Mouse (Mus musculus) inflammation-experienced regulatory T-cells, adult 6 months (primary cell): ENCODE data around the gene Rtn4r. TPM values are rescaled to one million over a fixed set of nuclear protein-coding genes. Genes with fewer than 3 reads are reported as not detected.

Experiments used
- ATAC-seq: one replicate; pipeline ENCODE4 v1.8.0; 2017
- polyA plus RNA-seq, 3 experiments: library from polyadenylated mRNA; unstranded; fragments of 100-300 nt; shearing (Covaris generic); gene quantifications; one replicate each; pipeline ENCODE4 v1.2.1; 2017

The Rtn4r gene
- polyA plus RNA-seq, 3 experiments from 2014 or later: not detected

GRCm38 (mm10) chr16:18125131-18125530 is 2.3 kb upstream of the Rtn4r start:
- ATAC-seq: no peak

- no peak for ATAC-seq
These were observed 1.2 kb upstream of the Rtn4r start for GRCm38 (mm10) chr16:18126211-18126610.

GRCm38 (mm10) chr16:18127871-18128563 is 575 bp downstream of the Rtn4r start:
- no peak for ATAC-seq

DNA sequence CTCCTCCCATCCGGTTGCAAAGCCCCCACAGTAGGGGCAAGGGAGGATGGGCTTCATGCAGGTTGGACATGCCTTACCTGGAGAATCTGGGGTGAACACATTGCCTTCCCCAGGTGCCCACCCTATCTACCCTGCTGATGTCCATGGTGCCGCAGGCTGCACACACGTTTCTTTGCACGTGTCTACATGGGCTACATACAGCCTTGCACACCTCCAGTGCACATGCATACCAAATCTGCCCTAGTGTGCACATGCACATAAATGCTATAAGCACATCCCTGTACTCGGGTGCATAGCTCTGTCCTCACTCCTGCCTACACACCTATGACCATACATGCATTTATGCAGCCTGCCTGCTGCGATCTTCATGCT is 1.1 kb downstream of the Rtn4r start:
- ATAC-seq: no peak

DNA sequence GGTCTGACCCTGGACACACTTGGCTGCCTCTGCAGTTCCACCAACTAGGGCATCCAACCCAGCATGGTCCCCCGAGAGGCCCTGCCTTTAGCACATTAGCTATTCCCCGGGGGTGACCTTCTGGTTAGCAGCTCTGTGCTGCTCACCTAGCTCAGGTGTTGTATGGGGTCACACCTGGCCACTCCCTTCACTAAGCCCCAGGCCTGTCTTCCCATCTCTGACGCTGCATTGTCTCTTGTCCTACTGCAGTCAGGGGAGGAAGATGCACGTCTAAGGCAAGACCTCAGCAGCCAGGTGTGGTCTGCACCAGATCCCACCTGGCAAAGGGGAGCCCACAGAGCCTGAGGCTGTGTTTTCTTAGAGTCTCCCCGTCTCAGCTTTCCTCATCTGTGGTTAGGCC is 2.0 kb downstream of the Rtn4r start:
- ATAC-seq: no peak

DNA sequence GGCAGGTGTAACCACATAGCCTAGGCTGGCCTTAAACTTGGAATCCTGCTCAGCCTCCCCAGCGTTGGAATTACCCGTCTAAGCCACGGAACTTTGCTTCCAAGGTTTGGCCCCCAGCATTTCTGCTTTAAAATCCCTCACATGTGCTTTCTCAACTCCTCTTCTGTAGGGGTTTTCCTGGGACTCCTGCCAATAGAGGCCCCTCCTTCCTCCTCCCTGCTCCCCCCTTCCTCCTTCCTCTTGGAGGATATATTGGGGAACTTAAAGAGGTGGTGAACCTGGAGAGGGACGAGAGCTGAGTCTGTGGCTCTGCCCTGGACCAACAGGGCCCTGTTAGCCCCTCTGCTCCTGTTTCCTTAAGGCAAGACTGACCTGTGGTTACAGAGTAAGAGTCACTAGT is 2.8 kb downstream of the Rtn4r start:
- no peak for ATAC-seq

DNA sequence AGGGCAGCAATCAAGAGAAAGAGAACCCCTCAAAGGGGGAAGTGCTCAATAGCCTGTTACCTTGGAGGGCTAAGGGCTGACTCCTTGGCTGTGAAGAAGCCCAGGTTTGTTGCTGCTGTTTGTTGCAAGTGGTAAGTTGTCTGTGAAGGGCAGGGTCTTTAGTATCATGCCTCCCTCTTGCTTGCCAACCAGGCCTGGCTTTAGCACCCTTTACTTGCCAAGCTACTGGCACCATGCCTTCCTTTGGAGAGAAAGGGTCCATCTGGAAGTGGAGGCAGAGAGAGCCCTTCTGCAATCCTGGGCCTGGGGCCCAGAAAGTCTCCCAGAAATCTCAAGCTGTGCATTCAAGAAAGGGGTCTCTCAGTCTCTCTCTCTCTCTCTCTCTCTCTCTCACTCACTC is 3.3 kb downstream of the Rtn4r start:
- no peak for ATAC-seq

DNA sequence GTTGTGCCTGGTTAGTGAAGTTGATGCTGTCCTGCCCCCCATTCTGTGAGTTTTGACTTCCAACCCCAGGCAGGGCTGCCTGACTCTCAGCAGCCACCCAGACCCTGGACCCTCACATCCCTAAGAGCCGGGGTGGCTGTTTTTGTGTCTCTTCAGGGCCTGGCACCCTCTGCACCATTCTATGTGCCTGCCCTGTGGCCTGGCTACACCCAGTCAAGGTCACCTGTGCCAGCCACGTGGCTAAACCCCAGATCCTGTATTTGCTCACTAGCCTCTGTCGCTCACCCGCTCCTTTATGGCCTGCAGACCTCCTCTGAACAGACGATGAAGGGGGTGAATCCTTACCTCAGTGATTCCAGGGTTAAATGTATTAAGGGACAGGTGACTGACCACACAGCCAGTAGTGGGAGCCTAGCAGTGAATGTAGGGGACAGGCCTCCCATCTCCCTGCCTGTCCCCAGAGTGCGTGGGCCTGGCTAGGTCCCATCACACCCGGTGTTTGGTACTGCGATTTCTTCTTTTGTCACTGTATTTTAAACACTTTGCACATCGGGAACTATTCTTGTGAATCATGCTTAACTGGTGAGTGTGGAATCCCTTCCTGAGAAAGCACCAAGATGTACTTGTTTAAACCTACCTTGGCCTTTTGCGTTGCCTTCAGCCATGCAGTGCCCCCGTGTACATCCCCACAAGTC is 4.0 kb downstream of the Rtn4r start:
- no peak for ATAC-seq

- ATAC-seq: no peak
These were observed 4.6 kb downstream of the Rtn4r start for GRCm38 (mm10) chr16:18132026-18132425.

- ATAC-seq: no peak
These were observed 5.1 kb downstream of the Rtn4r start for GRCm38 (mm10) chr16:18132575-18132974.

DNA sequence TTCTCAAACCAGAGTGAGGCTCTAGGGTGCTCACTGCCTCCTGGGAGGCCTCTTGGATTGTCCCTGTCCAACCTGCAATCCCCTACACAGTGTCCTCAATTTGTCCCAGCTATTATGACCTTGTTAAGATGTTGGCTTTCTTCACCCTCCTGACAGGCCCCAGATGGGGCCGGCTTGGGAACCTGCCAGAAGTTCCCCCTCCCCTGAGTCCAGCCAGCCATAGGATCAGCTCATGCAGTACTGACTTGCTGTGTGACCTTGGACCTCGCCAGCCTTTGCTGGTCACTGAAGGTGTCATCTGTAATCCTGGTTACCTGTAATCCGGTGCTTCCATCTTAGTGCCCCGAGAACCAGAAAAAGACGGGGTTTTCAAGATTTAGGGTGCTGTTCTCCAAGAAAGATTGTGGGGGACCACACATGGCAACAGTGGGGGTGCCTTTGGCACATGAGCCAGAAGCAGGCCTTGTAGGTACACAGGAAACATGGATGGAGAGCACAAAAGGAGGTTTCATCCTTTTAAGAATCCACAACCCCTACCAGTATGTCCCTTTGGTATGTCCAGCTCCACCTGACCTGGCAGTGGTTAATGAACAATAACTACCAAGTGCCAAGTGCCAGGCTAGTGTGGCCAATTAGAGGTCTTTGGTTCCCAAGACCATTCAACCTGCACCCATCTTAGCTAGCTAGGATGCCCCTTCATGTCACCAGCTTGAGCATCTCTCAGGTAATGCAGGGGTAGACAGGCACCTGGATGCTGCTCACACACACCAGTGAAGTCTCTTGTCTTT is 5.9 kb downstream of the Rtn4r start:
- ATAC-seq: no peak

GRCm38 (mm10) chr16:18135196-18135595 is 7.8 kb downstream of the Rtn4r start:
- no peak for ATAC-seq

DNA sequence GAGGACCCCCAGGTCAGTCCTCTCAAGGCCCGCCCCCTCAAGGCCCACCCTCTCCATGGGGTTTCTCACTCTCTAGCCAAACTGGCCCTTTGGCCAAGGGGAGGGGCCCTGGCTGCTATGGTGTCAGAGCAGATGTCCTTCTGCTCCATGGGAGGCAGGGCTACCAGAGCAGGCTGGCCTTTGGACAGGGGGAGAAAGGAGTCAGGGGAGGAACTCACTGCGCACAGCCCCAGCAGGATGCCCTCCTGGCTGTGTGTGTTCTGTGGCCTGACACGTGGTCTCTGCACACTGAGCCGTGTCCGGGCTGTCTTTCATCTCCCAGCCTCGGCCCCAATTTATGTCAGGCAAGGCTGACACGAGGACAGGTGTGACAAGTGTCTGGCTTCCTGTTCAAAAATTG is 8.6 kb downstream of the Rtn4r start:
- ATAC-seq: no peak

DNA sequence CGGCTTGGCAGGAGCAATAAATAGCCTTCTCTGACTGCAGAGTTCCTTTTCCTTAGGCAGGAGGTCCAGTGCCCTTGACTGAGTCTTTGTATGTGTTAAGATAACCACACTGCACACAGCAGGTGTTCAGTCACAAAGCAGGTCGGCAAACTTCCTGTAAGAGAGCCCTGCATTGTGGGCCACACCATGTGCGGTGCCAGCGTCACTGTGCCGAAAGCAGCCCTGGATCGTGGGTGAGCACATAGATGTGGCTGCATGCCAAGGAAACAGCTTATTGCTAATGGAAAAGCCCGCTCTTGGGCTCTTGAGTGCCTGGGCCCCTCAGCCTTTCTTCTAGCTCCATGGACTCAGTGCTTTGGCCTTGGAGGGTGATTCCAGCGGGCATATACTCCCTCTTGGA is 16.8 kb downstream of the Rtn4r start:
- no peak for ATAC-seq

GRCm38 (mm10) chr16:18145341-18145867 is 18.0 kb downstream of the Rtn4r start:
- no peak for ATAC-seq

DNA sequence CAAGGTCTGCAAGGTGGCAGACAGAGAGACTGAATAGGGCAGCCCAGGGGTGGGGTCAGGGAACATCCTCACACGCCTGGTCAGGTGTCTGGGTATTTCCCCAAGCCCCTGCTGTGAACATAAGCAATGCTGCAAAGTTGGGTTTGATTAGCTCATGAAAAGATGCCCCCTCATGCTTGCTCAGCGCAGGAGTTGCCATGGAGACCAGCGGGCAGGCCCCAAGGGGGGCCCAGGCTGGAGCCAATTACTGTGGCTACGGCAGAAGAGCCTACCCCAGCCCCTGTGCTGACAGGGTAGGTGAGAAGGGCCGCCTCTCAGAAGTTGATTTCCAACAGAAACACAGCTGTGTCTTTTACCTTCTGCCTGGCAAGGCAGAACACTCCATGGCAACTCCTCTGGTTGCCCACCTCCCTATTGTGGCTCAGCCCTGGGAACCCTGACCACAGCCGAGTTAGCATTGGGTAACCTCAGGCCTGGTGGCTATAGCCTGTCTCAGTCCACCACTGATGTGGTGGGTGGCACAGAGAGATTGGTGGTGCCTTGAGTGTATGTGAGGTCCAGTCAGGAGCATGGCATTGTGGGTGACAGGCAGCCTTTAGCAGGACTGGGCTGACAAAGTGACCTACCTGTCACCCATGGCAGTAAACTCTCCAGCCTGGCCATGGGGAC is 20.9 kb downstream of the Rtn4r start:
- no peak for ATAC-seq

DNA sequence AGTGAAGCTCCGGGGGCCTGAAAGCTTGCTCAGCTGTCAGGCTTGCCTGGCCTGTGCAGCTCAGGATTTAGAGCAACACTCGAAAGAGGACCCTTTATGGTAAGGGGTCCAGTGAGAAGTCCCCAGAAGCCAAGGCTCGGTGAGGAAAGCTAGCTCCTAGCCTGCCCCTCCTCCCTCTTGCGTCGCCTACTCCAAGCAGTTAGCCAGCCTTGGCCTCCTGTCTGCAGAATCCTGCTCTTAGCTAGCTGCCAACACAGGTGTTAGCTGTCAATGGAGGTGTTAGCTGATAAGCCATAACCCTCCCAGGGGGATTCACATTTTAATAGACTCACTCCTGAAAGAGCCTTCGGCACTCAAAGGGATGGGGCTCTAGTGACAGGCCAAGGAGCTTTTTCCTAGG is 21.8 kb downstream of the Rtn4r start:
- no peak for ATAC-seq

- no peak for ATAC-seq
These were observed 24.7 kb downstream of the Rtn4r start for GRCm38 (mm10) chr16:18152189-18152588.

DNA sequence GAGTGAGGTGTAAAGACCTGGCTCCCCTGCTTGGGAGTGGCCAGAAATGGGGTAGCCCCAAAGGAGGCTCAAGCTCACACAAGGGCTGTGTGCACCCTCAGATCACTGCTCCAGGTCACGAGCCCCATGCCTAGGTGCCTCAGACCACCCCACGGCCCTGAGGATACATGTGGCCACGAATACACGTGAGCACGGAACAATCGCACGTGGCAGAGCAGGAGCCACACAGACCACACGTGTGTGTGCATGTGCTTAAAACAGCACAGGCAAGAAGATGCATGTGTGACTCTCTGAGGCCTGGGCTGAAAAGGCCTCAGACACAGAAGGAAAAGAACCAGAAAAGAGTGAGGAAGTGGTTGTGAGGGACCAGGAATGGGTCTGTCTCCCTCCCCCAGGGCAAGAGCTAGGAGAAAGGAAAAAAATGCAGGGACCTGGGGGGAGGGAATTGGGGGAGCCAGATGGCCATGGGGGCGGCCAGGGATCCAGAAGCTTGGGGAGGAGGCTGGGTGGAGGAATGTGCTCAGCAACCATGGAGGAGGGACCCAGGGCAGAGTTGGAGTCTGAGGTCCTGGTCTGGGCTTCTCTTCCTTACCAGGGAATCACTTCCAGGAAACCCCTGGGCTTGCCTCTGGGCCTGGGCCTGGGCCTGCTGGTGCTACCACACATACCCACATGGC is 25.5 kb downstream of the Rtn4r start:
- no peak for ATAC-seq

DNA sequence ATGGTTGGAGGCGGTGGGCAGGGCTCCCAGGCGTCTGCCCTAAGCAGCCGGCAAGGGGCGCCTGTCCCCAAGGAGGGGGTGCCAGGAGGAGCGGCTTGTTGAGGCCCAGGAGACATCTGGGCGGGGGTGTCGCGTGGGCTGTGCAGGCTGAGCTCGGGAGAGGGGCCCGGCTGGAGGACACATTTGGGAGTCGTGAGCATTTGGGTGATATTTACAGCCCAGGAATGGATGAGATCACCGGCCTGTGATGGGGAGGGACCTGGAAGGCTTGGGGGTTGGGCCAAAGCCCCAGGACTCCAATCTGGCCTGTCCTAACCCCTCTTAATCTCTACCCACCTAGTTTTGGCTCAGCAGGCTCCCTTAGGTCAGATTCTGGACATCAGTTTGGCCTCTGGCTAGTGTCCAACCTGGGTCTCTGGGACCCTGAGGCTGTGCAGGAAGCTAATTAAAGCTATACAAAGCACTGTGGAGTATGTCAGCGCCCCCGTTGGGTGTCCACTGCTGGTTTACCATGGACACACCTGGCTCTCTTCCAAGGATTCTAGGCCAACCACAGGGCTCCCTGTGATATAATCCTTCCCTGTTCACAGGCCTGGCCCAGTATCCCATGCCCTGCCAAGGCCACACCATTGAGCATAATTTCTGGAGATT is 27.2 kb downstream of the Rtn4r start:
- ATAC-seq: no peak

GRCm38 (mm10) chr16:18156579-18157350 is 29.3 kb downstream of the Rtn4r start:
- ATAC-seq: no peak
